Mouse (Mus musculus): ENCODE data around the gene Brd4.

DNA sequence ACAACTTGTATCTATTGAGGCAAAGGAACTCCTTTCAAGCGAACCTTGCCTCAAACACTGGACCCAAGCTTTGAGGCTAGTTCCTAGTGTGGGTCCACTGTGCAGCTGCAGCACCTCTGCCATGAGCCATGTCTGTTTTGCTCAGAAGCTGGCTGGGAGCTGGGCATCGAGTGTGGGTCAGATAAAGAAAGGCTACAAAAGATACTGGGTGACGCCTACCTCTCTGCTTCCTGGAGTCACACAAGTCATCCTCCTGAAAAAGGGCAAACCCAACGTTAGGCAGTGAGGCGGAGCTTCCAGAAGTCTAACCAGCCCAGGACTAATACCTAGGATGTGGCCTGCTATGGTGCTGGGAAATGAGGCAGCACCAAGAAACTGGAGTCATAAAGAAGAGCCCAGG, 29.4 kb upstream of the Brd4 start:
- TF ChIP-seq UBTF (IDR thresholded peaks at IDR 0.05; ENCODE audit: borderline replicate concordance, insufficient read depth, low read depth, low read length), result no peak
- TF ChIP-seq ZNF384 (IDR thresholded peaks at IDR 0.05; ENCODE audit: low read depth, low read length), result no peak
- TF ChIP-seq CTCF (IDR thresholded peaks at IDR 0.05 in 2 of 3, conservative IDR thresholded peaks at IDR 0.05 in 1 of 3; ENCODE audit: control insufficient read depth in 1 of 3, insufficient read depth in 1 of 3, low read depth in 2 of 3, low read length in 3 of 3, poor library complexity in 1 of 3, severe bottlenecking in 1 of 3), result no peak
- TF ChIP-seq ZMIZ1 (IDR thresholded peaks at IDR 0.05; ENCODE audit: low read depth, low read length), result no peak
- TF ChIP-seq TCF12 (IDR thresholded peaks at IDR 0.05; ENCODE audit: low read depth, low read length), result no peak

Data from MEL (cell line).